Mouse (Mus musculus) cerebellum, adult 2 months (tissue): Measurements from ENCODE around the gene Gtf2ird1. TPM values are rescaled to one million over a fixed set of nuclear protein-coding genes. Genes with fewer than 3 reads are reported as not detected.
"Not testable (repeated sequence)": the region's sequence is repeated elsewhere in the genome, so short reads cannot be mapped to it uniquely, and the experiment has no call there.

Source experiments
- DNase-seq, 2 experiments: peaks; one replicate each; pipeline ENCODE4 v3.0.0; 2021
- H3K27ac ChIP-seq: fragments of 200-500 bp; 2 replicates; pipeline ENCODE4 v1.5.1; 2012; ENCODE audit warnings: low read length, control low read depth, inconsistent platforms; ENCODE audit not compliant: insufficient read depth
- H3K27me3 ChIP-seq: fragments of 200-500 bp; 2 replicates; pipeline ENCODE4 v1.6.1; 2012; ENCODE audit warnings: inconsistent platforms, mild to moderate bottlenecking, low read length, moderate library complexity; ENCODE audit not compliant: control insufficient read depth, insufficient read depth
- H3K4me1 ChIP-seq: fragments of 200-500 bp; 2 replicates; pipeline ENCODE4 v1.6.1; 2011; ENCODE audit warnings: low read length; ENCODE audit not compliant: control insufficient read depth, insufficient read depth
- H3K4me3 ChIP-seq: fragments of 200-500 bp; replicated peaks from 2 replicates; pipeline ENCODE3; 2011; ENCODE audit warnings: mild to moderate bottlenecking, low read depth, low read length, control low read depth; ENCODE audit not compliant: insufficient read depth
- CTCF ChIP-seq: fragments of 200-500 bp; IDR thresholded peaks from 2 replicates; pipeline ENCODE4 v1.5.1; 2011; ENCODE audit warnings: low read depth, mild to moderate bottlenecking, control low read depth, low read length, moderate library complexity, borderline replicate concordance; ENCODE audit not compliant: insufficient read depth
- POLR2A ChIP-seq: fragments of 200-500 bp; IDR thresholded peaks from 2 replicates; pipeline ENCODE4 v1.6.1; 2011; ENCODE audit warnings: low read length, control low read depth, borderline replicate concordance; ENCODE audit not compliant: insufficient read depth
- WGBS: fragments of 180-500 bp; shearing (Covaris S2); methylation state at CpG from one replicate; pipeline ENCODE4 v1.1.7; 2018; 5-methylcytosine and 5-hydroxymethylcytosine counted together
- polyA plus RNA-seq: library from polyadenylated mRNA; depleted of rRNA; stranded (reverse); fragments of >200 nt; gene quantifications from 2 replicates; pipeline ENCODE4 v1.2.3, GENCODE M21; 2012

The Gtf2ird1 gene
- polyA plus RNA-seq, 1 experiment, result 47.0 TPM

GRCm38 (mm10) chr5:134454421-134454820, 2.1 kb downstream of the Gtf2ird1 start:
- H3K4me3 ChIP-seq, result peak overlapping the region; percentile 81
- DNase-seq, result peak; percentile 29 to 39
- H3K27ac ChIP-seq, result peak overlapping the region; percentile 11; the same call in 1 of the 2 replicates
- no peaks in the 10 kb centered on the region for H3K27me3 ChIP-seq
- peaks cover 4% of the 10 kb centered on the region for H3K4me1 ChIP-seq
- no peak for TF ChIP-seq CTCF
- no peak for TF ChIP-seq POLR2A
- WGBS, result 5% methylated on average over 9 of the region's 9 CpGs

- WGBS, result 4% methylated on average over 1 of the region's 1 CpGs
- H3K27me3 ChIP-seq, result no peaks in the 10 kb centered on the region
- H3K27ac ChIP-seq, result no peak overlapping the region
- DNase-seq, result no peak
- H3K4me1 ChIP-seq, result peaks cover 4% of the 10 kb centered on the region
- no peak for TF ChIP-seq CTCF
- no peak for TF ChIP-seq POLR2A
- H3K4me3 ChIP-seq, result no peak overlapping the region
These were observed 2.9 kb downstream of the Gtf2ird1 start for GRCm38 (mm10) chr5:134453577-134453976.

DNA sequence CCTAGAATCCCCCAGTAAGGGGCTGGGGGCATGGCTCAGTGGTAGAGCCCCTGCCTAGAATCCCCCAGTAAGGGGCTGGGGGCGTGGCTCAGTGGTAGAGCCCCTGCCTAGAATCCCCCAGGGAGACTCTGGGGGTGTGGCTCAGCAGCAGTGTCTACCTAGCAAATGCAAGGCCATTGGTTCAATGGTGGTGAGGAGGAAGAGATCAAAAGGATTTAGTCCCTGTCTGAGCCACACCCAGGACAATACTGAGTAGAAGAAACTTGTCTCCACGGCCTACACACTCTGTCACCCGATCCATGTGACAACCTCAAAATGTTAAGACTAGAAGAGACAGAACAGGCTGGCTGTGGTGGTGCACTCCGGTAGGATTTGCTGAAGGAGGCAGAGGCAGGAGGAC, 9.8 kb downstream of the Gtf2ird1 start:
- H3K27ac ChIP-seq, DNase-seq, H3K27me3 ChIP-seq, H3K4me1 ChIP-seq, H3K4me3 ChIP-seq: not testable (repeated sequence)
- 98% methylated on average over 4 of the region's 4 CpGs for WGBS

DNA sequence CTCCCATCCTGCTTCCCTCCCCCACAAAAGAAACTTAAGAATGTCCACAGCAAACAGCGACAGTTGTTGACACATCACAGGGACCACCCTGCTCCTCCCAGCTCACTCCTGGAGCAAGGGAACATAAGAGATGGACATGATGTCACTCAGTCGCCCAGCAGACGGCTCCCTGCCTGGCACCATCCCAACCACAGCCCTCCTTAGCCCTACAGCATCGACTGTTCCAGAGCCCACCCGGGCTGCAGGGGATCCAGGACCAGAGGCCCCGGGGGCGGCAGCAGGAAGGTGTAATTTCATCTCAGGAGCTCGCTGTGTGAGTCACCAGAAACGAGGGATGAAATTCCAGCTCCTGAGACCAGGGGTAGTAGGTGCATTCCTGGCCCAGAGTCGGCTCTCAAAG, 10.6 kb downstream of the Gtf2ird1 start:
- no peak overlapping the region for H3K27ac ChIP-seq
- TF ChIP-seq POLR2A, result no peak
- TF ChIP-seq CTCF, result no peak
- H3K27me3 ChIP-seq, result no peaks in the 10 kb centered on the region
- no peak overlapping the region for H3K4me3 ChIP-seq
- 35% methylated on average over 10 of the region's 10 CpGs for WGBS
- DNase-seq, result no peak
- peaks cover 3% of the 10 kb centered on the region; the same call in 1 of the 2 replicates for H3K4me1 ChIP-seq

DNA sequence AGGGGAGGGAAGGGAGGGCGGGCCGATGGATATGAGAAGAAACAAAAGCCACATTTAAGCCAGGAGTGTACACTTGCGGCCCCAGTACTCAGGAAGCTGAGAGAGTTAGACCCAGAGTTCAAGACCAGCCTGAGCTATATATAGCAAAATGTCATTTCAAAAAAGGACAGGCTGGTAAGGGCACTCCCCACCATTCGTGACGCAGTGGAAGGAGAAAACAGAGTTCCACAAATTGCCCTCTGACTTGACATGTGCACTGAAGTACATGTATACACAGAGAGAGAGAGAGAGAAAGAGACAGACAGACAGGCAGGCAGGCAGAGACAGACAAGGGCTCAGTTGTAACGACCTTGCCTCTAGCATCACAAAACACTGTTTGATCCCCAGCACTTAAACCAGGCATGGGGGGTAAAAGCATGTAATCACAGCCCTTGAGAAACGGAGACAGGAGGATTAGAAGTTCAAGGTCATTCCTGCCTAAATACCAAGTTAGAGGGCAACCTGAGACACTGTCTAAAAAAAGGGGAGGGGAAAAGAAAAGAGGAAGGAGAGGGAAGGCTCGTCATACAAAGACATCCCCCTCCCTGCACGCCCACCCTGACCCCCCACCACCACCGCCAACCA, 11.2 kb downstream of the Gtf2ird1 start:
- Histone ChIP-seq H3K27ac (no peak overlapping the region), H3K4me3 (no peak overlapping the region), H3K4me1 (peaks cover 3% of the 10 kb centered on the region; the same call in 1 of the 2 replicates), H3K27me3 (no peaks in the 10 kb centered on the region)
- DNase-seq, result no peak
- no peak for TF ChIP-seq POLR2A
- WGBS, result 63% methylated on average over 10 of the region's 10 CpGs

- DNase-seq, result no peak
- Histone ChIP-seq H3K4me1 (peaks cover 3% of the 10 kb centered on the region; the same call in 1 of the 2 replicates), H3K27ac (no peak overlapping the region), H3K27me3 (no peaks in the 10 kb centered on the region), H3K4me3 (no peak overlapping the region)
- WGBS, result 97% methylated on average over 7 of the region's 7 CpGs
- no peak for TF ChIP-seq POLR2A
- TF ChIP-seq CTCF, result no peak
These were observed 12.0 kb downstream of the Gtf2ird1 start for GRCm38 (mm10) chr5:134444473-134444872.

GRCm38 (mm10) chr5:134442066-134442465, 14.4 kb downstream of the Gtf2ird1 start:
- TF ChIP-seq POLR2A (no peak), CTCF (no peak)
- DNase-seq, result no peak
- 93% methylated on average over 3 of the region's 3 CpGs for WGBS
- peaks cover 14% of the 10 kb centered on the region for H3K4me1 ChIP-seq
- H3K27ac ChIP-seq, result no peak overlapping the region
- no peak overlapping the region for H3K4me3 ChIP-seq
- no peaks in the 10 kb centered on the region for H3K27me3 ChIP-seq

DNA sequence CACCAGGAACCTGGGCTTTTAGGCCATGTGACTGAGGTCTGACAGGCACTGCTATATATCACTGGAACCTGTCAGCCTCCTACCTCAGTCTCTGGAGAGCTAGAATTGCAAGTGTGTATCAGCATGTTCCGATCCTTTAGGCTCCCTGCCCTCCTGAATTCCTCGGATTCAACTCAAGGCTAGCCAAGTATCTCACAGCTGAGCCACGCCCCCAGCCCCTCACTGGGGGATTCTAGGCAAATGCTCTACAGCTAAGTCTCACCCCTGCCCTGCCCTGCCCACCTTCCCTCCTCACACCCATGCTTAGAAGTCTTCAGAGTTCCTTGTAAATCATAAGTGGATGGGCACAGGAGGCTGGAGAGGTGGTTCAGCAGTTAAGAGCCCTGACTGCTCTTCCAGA, 15.4 kb downstream of the Gtf2ird1 start:
- Histone ChIP-seq H3K4me1 (peaks cover 18% of the 10 kb centered on the region), H3K27me3 (no peaks in the 10 kb centered on the region), H3K27ac (no peak overlapping the region), H3K4me3 (no peak overlapping the region)
- WGBS, result 42% methylated on average over 3 of the region's 3 CpGs
- no peak for TF ChIP-seq POLR2A
- no peak for TF ChIP-seq CTCF
- no peak for DNase-seq

DNA sequence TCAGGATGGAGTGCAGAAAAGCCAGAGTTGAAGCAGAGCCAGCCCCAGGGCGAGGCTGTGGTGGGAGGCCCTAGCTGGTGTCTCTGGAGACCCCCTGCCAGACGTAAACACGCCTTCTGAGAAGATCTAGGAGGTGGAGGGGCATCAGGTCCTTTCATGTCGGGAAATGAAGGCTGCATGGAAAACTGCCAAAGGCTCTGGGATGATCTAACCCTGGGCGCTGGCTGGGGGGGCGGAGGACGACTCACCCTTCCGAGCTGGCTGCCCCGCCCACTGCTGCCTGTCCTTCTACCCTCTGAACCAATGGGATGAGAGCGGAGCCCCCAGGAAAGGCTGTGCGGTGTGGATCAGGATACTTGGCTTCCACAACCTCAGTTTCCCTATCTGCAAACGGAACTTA, 16.4 kb downstream of the Gtf2ird1 start:
- Histone ChIP-seq H3K27ac (no peak overlapping the region), H3K4me1 (peaks cover 22% of the 10 kb centered on the region), H3K4me3 (no peak overlapping the region), H3K27me3 (no peaks in the 10 kb centered on the region)
- TF ChIP-seq POLR2A, result no peak
- no peak for TF ChIP-seq CTCF
- DNase-seq, result no peak
- 55% methylated on average over 12 of the region's 12 CpGs for WGBS
